Mouse (Mus musculus) cerebellum, adult (tissue): ENCODE data around the gene Plcd3.

Source experiments
- ATAC-seq: cut with Nextera tagmentation; 2 replicates; pipeline ENCODE4 v1.9.2; 2017; ENCODE audit warnings: mild to moderate bottlenecking, moderate library complexity, mixed read lengths; ENCODE audit not compliant: insufficient number of reproducible peaks, low FRiP score, low TSS enrichment

The Plcd3 gene

GRCm38 (mm10) chr11:103027570-103028175 lies 73.8 kb downstream of the Plcd3 start:
- no peak for ATAC-seq

DNA sequence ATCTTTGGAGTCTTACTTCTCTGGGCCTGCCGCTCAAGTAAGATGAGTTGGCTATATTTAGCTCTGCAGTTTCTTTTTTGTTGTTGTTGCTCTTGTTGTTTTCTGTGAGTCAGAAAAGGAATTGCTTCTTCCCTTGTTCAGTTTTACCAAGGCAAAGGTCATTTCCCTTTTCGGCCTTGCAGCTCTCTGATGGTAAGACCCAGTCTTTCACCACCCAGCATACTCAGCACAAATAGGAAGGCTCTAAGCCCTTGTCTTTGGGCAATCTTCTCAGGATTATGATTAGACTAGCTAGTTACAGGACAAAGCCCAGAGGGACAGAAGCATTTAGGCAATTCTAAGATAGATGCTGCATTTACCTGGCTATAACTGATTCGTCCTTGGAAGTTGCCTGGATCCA lies 74.6 kb downstream of the Plcd3 start:
- ATAC-seq = no peak

GRCm38 (mm10) chr11:103023974-103024373 lies 77.5 kb downstream of the Plcd3 start:
- ATAC-seq = no peak

DNA sequence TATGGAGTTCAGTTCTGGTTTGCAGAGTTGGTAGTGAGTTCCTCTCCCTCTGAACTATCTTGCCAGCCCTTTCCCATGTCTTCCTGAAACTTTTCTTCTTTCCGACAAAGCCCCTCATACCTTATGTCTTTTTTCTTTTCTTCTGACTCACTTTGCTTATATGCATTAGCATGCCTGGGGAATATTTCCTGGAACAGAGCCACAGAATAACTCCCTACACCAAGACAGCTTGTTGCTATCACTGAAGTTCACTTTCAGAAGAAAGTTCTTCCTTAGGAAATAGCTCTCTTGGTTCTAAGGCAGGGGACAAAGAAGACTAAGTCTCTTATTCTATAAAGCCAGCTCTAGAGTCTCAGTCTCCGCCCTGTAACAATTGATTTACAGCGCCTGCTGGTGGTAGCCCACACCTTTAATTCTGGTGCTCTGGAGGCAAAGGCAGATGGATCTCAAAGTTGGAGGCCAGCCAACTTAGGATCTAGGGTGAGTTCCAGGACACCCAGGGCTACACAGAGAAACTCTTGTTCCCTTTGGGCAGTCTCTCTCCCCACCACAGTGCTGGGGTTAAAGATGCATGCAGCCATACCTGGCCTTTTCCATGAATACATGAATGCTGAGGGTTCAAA lies 80.6 kb downstream of the Plcd3 start:
- ATAC-seq = no peak
